Mouse (Mus musculus): Measurements from ENCODE around the gene Ttc5. TPM values are rescaled to one million over a fixed set of nuclear protein-coding genes. Genes with fewer than 3 reads are reported as not detected.
"Not testable (repeated sequence)": the region's sequence is repeated elsewhere in the genome, so short reads cannot be mapped to it uniquely, and the experiment has no call there.

The Ttc5 gene
- polyA plus RNA-seq, 1 experiment = 59.4 TPM

DNA sequence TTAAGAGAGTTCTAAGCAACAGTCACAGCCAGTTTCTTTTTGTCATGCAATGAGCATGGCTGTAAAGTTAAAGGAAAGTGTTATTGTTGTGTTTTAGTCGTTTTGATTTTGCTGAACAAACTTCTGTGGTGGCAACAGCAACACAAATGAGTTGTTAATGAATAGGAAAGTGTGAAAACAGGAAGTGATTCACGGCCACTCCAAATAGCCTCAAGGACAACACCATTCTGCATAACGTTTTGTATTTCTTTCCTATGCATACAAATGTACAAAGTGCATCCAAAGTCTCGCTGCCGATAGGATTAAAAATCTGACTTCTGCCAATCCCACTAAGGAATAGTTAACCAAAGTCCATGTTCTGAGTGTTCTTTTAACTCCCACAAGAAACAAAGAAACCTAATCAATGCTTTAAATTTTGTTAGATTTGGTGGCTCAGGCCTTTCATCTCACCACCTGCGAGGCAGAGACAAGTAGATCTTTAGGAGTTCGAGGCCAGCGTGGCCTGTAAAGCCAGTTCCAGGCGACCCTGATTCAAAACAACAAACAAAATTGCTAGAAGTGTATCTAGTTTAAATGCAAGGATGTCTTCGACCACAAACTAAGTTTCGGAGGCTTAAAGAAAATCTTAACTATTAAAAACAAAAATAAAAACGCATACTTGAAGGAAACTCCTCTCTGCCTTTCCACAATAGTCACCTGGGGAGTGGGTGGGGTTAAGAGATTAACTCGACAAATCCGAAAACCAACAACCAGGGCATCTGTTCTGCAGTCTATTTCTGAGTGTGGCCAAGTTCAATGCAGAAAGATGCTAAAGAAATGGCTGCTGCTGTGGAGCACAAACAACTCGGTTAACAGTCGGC is 698 bp downstream of the Ttc5 start:
- Histone ChIP-seq H3K4me3 (ENCODE audit: insufficient read depth, low read length) (peak overlapping the region; percentile 91), H3K4me1 (ENCODE audit: control insufficient read depth, insufficient read depth, low read length) (no peaks in the 10 kb centered on the region; the same call in 1 of the 2 replicates), H3K27ac (ENCODE audit: insufficient read depth, low read length) (0 out of 2 replicates have a peak overlapping the region, but pooled peaks have one; percentile 36)
- TF ChIP-seq POLR2A (IDR thresholded peaks at IDR 0.05; ENCODE audit: extremely low read depth, insufficient read depth, low read length) (no peak), CTCF (IDR thresholded peaks at IDR 0.05; ENCODE audit: extremely low read depth, insufficient read depth, low read length) (no peak)

GRCm38 (mm10) chr14:50782166-50782565 is 3.2 kb downstream of the Ttc5 start:
- Histone ChIP-seq H3K27ac (ENCODE audit: insufficient read depth, low read length) (no peak overlapping the region), H3K4me3 (ENCODE audit: insufficient read depth, low read length) (no peak overlapping the region), H3K4me1 (ENCODE audit: control insufficient read depth, insufficient read depth, low read length) (no peaks in the 10 kb centered on the region; the same call in 1 of the 2 replicates)
- no peak for TF ChIP-seq POLR2A (IDR thresholded peaks at IDR 0.05; ENCODE audit: extremely low read depth, insufficient read depth, low read length)

DNA sequence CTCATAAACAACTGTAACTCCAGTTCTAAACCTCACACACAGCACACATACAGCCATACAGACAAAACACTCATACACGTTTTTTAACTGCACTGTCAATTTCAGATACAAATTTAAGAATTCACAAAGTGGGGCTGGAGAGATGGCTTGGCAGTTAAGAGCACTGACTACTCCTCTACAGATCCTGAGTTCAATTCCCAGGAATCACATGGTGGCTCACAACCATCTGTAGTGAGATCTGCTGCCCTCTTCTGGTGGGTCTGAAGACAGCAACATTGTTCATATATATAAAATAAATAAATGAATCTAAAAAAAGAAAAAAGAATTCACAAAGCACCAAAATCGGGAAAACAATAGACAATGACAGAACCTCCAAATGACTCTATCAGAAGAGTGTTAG is 14.0 kb downstream of the Ttc5 start:
- no peaks in the 10 kb centered on the region for H3K4me1 ChIP-seq (ENCODE audit: control insufficient read depth, insufficient read depth, low read length)
- no peak overlapping the region for H3K27ac ChIP-seq (ENCODE audit: insufficient read depth, low read length)
- no peak overlapping the region for H3K4me3 ChIP-seq (ENCODE audit: insufficient read depth, low read length)
- peak; percentile 16; the same call in 1 of the 2 replicates for TF ChIP-seq CTCF (IDR thresholded peaks at IDR 0.05; ENCODE audit: extremely low read depth, insufficient read depth, low read length)
- no peak for TF ChIP-seq POLR2A (IDR thresholded peaks at IDR 0.05; ENCODE audit: extremely low read depth, insufficient read depth, low read length)

- H3K4me1 ChIP-seq (ENCODE audit: control insufficient read depth, insufficient read depth, low read length) = no peaks in the 10 kb centered on the region
- H3K4me3 ChIP-seq (ENCODE audit: insufficient read depth, low read length) = no peak overlapping the region
- no peak for TF ChIP-seq POLR2A (IDR thresholded peaks at IDR 0.05; ENCODE audit: extremely low read depth, insufficient read depth, low read length)
- TF ChIP-seq CTCF (IDR thresholded peaks at IDR 0.05; ENCODE audit: extremely low read depth, insufficient read depth, low read length) = no peak
- H3K27ac ChIP-seq (ENCODE audit: insufficient read depth, low read length) = no peak overlapping the region
Measured at GRCm38 (mm10) chr14:50765736-50766135, 19.6 kb downstream of the Ttc5 start.

DNA sequence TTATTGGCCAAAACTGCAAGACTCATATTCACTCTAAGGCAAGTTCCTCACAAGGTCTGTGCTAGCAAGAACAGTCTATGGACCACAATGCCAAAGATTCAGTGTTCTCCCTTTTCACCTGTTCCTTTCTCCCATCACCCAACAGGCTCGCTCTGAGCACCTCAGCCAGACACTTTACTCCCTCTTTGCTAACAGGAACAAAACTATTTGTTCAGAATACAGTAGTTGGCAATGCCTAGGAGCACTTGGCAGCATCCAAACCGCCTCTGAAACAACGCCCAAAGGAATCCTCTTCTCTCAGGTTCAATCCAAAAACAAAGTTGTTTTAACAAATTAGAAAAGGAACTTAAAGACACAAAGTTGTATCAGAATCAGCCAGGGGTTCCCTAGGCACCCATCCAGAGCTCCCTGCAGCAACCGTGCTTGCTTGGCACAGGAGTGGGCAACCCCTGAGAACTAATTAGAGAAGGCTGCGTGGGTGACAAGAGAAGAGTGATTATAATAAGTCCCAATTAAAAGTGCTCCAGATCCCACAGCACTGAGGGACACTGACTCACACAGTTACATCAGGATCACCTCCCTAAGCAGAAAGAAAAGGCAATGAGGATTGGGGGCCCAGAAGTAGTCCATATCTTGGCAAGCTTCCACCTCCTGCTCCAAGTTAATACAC is 26.8 kb downstream of the Ttc5 start:
- Histone ChIP-seq H3K4me3 (ENCODE audit: insufficient read depth, low read length) (no peak overlapping the region), H3K27ac (ENCODE audit: insufficient read depth, low read length) (no peak overlapping the region), H3K4me1 (ENCODE audit: control insufficient read depth, insufficient read depth, low read length) (0 out of 2 replicates have a peak, but pooled peaks cover 1% of the 10 kb centered on the region)
- TF ChIP-seq POLR2A (IDR thresholded peaks at IDR 0.05; ENCODE audit: extremely low read depth, insufficient read depth, low read length) (no peak), CTCF (IDR thresholded peaks at IDR 0.05; ENCODE audit: extremely low read depth, insufficient read depth, low read length) (no peak)

DNA sequence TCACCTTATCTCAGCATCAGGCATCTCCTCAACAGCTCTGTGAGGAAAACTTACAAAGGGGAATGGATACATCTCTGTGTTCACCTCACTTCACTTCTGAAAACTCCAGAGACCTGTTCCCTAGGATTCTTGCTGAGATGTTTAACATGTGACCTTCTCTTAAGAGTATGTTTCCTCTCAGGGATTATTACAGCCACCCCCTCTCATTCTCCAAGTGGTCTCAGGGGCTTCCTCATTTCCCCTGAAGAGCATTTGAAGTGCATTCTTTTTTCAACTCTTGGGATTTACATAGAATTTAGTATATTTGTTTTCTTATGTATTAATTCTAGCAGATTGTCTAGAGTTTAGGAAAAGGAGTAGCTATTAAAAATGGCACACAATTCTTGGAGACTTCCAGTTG is 40.3 kb downstream of the Ttc5 start, which contains the start of gene Olfr749:
Olfr749 (minus strand) TSS at position 101 of the 400 bp plus-strand sequence.
- no peak within 1 kb of the TSS for H3K27ac ChIP-seq (ENCODE audit: insufficient read depth, low read length)
- H3K4me1 ChIP-seq (ENCODE audit: control insufficient read depth, insufficient read depth, low read length) = no peaks in the 10 kb centered on the region
- TF ChIP-seq CTCF (IDR thresholded peaks at IDR 0.05; ENCODE audit: extremely low read depth, insufficient read depth, low read length) (no peak), POLR2A (IDR thresholded peaks at IDR 0.05; ENCODE audit: extremely low read depth, insufficient read depth, low read length) (no peak)
- H3K4me3 ChIP-seq (ENCODE audit: insufficient read depth, low read length) = no peak within 1 kb of the TSS

DNA sequence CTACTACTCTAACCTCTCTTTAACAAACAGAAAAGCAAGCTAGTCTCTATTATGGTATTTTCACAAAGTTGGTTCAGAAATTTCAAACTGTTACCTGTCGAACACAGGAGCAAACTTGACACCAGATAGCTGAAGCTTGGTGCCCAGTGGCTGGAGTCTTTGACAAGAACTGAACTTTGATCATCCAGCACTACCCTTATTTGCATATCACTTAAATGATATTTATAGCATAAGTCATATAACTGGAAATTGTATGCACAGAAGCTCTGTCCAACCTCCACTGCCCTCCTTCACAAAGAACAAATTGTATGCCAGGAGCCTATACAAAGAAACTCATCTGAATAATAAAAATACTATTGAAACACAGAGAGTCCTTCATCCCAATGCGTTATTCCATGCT is 43.7 kb downstream of the Ttc5 start:
- H3K4me3 ChIP-seq (ENCODE audit: insufficient read depth, low read length) = no peak overlapping the region
- no peak for TF ChIP-seq POLR2A (IDR thresholded peaks at IDR 0.05; ENCODE audit: extremely low read depth, insufficient read depth, low read length)
- TF ChIP-seq CTCF (IDR thresholded peaks at IDR 0.05; ENCODE audit: extremely low read depth, insufficient read depth, low read length) = no peak

GRCm38 (mm10) chr14:50740334-50740733 is 45.0 kb downstream of the Ttc5 start:
- TF ChIP-seq POLR2A (IDR thresholded peaks at IDR 0.05; ENCODE audit: extremely low read depth, insufficient read depth, low read length) (no peak), CTCF (IDR thresholded peaks at IDR 0.05; ENCODE audit: extremely low read depth, insufficient read depth, low read length) (no peak)
- no peaks in the 10 kb centered on the region for H3K4me1 ChIP-seq (ENCODE audit: control insufficient read depth, insufficient read depth, low read length)
- H3K4me3 ChIP-seq (ENCODE audit: insufficient read depth, low read length) = no peak overlapping the region
- H3K27ac ChIP-seq (ENCODE audit: insufficient read depth, low read length) = no peak overlapping the region

More for the DNA sequence above, 43.7 kb downstream of the Ttc5 start:
- Histone ChIP-seq H3K27ac (ENCODE audit: insufficient read depth, low read length) (no peak overlapping the region), H3K4me1 (ENCODE audit: control insufficient read depth, insufficient read depth, low read length) (no peaks in the 10 kb centered on the region)

- not testable (repeated sequence) for H3K4me3 ChIP-seq (ENCODE audit: insufficient read depth, low read length); H3K27ac ChIP-seq (ENCODE audit: insufficient read depth, low read length); H3K4me1 ChIP-seq (ENCODE audit: control insufficient read depth, insufficient read depth, low read length)
Measured at GRCm38 (mm10) chr14:50722371-50722770, 62.9 kb downstream of the Ttc5 start.

GRCm38 (mm10) chr14:50719875-50720274 is 65.4 kb downstream of the Ttc5 start:
- H3K27ac ChIP-seq (ENCODE audit: insufficient read depth, low read length); H3K4me1 ChIP-seq (ENCODE audit: control insufficient read depth, insufficient read depth, low read length); H3K4me3 ChIP-seq (ENCODE audit: insufficient read depth, low read length): not testable (repeated sequence)

Other genes starting within 250 kb of the Ttc5 start
- not detected in 2 replicates for gene Olfr744, start 170.6 kb downstream of the Ttc5 start, polyA plus RNA-seq (2012; rRNA removed)
- not detected in 2 replicates for gene Olfr745, start 146.1 kb downstream of the Ttc5 start, polyA plus RNA-seq (2012; rRNA removed)
- gene Olfr746, start 138.4 kb downstream of the Ttc5 start, polyA plus RNA-seq (2012; rRNA removed) = not detected in 2 replicates
- gene Olfr747, start 92.3 kb downstream of the Ttc5 start, polyA plus RNA-seq (2012; rRNA removed) = not detected in 2 replicates
- not detected in 2 replicates for gene Olfr748, start 78.1 kb downstream of the Ttc5 start, polyA plus RNA-seq (2012; rRNA removed)
- not detected in 2 replicates for gene Olfr749, start 40.4 kb downstream of the Ttc5 start, polyA plus RNA-seq (2012; rRNA removed)
- gene Ccnb1ip1, start 22.2 kb upstream of the Ttc5 start, polyA plus RNA-seq (2012; rRNA removed) = not detected in 2 replicates
- 49.2 and 58.6 TPM in 2 replicates for gene Parp2, start 22.3 kb upstream of the Ttc5 start, polyA plus RNA-seq (2012; rRNA removed)
- 4.4 and 4.6 TPM in 2 replicates for gene Tep1, start 85.0 kb upstream of the Ttc5 start, polyA plus RNA-seq (2012; rRNA removed)
- gene Klhl33, start 112.0 kb upstream of the Ttc5 start, polyA plus RNA-seq (2012; rRNA removed) = 4.1 and 5.1 TPM in 2 replicates
- gene Osgep, start 139.4 kb upstream of the Ttc5 start, polyA plus RNA-seq (2012; rRNA removed) = 61.2 and 62.6 TPM in 2 replicates
- 57.6 and 62.4 TPM in 2 replicates for gene Apex1, start 139.4 kb upstream of the Ttc5 start, polyA plus RNA-seq (2012; rRNA removed)
- 169 and 177 TPM in 2 replicates for gene Pip4p1, start 145.3 kb upstream of the Ttc5 start, polyA plus RNA-seq (2012; rRNA removed)
- gene Pnp, start 145.6 kb upstream of the Ttc5 start, polyA plus RNA-seq (2012; rRNA removed) = 29.3 and 31.3 TPM in 2 replicates
- gene Gm49342, start 159.0 kb upstream of the Ttc5 start, polyA plus RNA-seq (2012; rRNA removed) = 24.8 and 28.5 TPM in 2 replicates
- gene Pnp2, start 170.5 kb upstream of the Ttc5 start, polyA plus RNA-seq (2012; rRNA removed) = 0.87 and 1.4 TPM in 2 replicates
- 0.08 and 0.19 TPM in 2 replicates for gene Rnase10, start 222.2 kb upstream of the Ttc5 start, polyA plus RNA-seq (2012; rRNA removed)

Measured in cortical plate, adult 2 months (tissue).